Mouse (Mus musculus) neutrophil, adult 5-6 weeks (primary cell): ENCODE measurements around the gene Serpina5. TPM values are rescaled to one million over a fixed set of nuclear protein-coding genes. Genes with fewer than 3 reads are reported as not detected.
"Not testable (repeated sequence)": the region's sequence is repeated elsewhere in the genome, so short reads cannot be mapped to it uniquely, and the experiment has no call there.

Experiments
- ATAC-seq: fragments of 151-379, 151-347 bp; 2 replicates; pipeline ENCODE4 v1.8.0; 2017; ENCODE audit warnings: mild to moderate bottlenecking, moderate TSS enrichment; ENCODE audit not compliant: insufficient number of reproducible peaks, poor library complexity, low FRiP score, severe bottlenecking; ENCODE audit errors: extremely low read depth
- total RNA-seq: library from RNA; stranded (forward); fragments of 200-1000 nt; gene quantifications from 2 replicates; pipeline ENCODE4 v1.2.3, GENCODE M21; 2017

The Serpina5 gene
- total RNA-seq = not detected in 2 replicates

- ATAC-seq = no peak
These were observed at the start of gene Serpina5 for GRCm38 (mm10) chr12:104100768-104101167. TSS of gene Serpina5 (plus strand) at chr12:104101113.

- ATAC-seq = no peak
These were observed 46.9 kb upstream of the Serpina5 start for GRCm38 (mm10) chr12:104053995-104054394.

GRCm38 (mm10) chr12:104055755-104056154, 45.2 kb upstream of the Serpina5 start:
- ATAC-seq = no peak

GRCm38 (mm10) chr12:104057050-104057449, 43.9 kb upstream of the Serpina5 start:
- ATAC-seq = peak; percentile 11; the same call in 1 of the 2 replicates

DNA sequence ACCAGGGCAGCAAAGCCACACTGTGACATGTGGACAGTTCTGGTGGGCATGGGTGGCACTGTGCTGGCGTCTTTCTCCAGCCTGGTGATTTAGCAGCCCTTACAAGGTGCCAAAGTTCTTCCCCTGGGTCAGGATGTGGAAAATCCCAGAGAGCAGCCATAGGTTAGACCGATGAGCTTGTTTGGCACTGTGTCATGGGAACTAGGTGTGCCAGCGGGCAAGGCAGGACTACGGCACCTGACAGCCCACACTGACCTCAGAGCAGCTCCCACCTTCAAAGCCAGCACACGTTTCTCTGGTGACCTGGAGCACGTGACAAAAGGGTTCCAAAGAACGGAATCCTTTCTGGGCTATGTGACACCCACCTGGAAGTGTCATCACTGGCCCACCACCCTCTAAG, 43.4 kb upstream of the Serpina5 start:
- no peak for ATAC-seq

DNA sequence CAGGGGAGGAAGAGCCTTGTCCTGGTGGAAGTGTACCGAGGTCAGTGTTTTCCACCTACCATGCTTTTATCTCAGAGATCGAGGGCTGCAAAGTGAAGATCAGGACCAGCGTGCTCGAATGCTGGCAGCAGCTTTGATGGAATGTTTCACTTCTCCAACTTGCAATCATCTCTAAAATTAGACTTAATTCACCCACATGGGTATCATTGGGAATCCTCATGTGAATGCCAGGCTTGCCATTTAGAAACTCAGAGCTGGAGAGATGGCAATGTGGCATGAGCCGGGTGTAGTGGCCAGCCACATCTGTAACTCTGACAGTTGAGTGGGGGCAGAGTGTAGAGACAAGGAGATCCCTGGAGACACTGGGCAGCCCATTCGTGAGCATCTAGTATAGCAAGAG, 40.8 kb upstream of the Serpina5 start:
- no peak for ATAC-seq

GRCm38 (mm10) chr12:104061862-104062261, 39.1 kb upstream of the Serpina5 start:
- ATAC-seq = no peak

- no peak for ATAC-seq
These were observed 36.4 kb upstream of the Serpina5 start for GRCm38 (mm10) chr12:104064532-104064931.

GRCm38 (mm10) chr12:104064996-104065395, 35.9 kb upstream of the Serpina5 start:
- no peak for ATAC-seq

GRCm38 (mm10) chr12:104066241-104066640, 34.7 kb upstream of the Serpina5 start:
- peak; percentile 40; the same call in 1 of the 2 replicates for ATAC-seq

DNA sequence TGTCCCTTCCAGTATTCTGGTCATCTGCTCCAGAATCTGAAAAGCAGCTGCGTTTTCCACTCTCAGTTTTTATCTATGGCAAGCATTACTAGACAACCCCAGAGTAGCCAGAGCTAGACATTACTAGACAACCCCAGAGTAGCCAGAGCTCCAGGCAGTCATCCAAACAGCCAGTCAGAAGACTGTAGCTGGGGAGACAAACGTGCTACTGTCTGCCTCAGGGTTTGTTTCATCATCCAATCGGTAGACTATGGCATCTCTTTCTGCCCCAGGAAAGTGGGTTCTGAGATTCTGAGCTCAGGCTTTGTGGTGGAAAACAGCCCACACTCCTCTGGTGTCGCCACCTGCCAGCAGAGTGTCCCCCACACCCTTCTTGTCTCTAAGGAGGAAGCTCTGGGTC, 33.4 kb upstream of the Serpina5 start:
- no peak for ATAC-seq

- no peak for ATAC-seq
These were observed 31.3 kb upstream of the Serpina5 start for GRCm38 (mm10) chr12:104069620-104070019.

GRCm38 (mm10) chr12:104071708-104072107, 29.2 kb upstream of the Serpina5 start:
- ATAC-seq = no peak

DNA sequence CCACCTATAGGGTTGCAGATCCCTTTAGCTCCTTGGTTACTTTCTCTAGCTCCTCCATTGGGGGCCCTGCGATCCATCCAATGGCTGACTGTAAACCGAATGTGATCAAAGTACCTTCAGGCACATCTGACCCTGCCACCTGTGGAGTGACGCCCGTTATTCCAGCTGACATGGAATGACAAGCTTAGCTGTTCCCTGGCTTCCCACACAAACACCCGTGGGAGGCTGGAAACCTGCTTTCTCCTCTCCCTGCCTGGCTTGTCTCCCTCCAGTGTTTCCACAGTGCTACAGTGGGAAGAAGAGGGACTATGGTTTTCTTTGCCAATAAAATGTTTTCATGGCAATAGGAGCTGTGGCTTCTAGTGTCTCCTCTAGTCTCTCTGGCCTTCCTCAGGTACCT, 28.6 kb upstream of the Serpina5 start:
- ATAC-seq = no peak

GRCm38 (mm10) chr12:104090119-104090518, 10.8 kb upstream of the Serpina5 start:
- ATAC-seq = no peak

GRCm38 (mm10) chr12:104091303-104091702, 9.6 kb upstream of the Serpina5 start:
- no peak for ATAC-seq

- no peak for ATAC-seq
These were observed 4.9 kb downstream of the Serpina5 start for GRCm38 (mm10) chr12:104105847-104106246.

- no peak for ATAC-seq
These were observed 6.0 kb downstream of the Serpina5 start for GRCm38 (mm10) chr12:104106919-104107318.

- no peak for ATAC-seq
These were observed 7.6 kb downstream of the Serpina5 start for GRCm38 (mm10) chr12:104108507-104108906.

DNA sequence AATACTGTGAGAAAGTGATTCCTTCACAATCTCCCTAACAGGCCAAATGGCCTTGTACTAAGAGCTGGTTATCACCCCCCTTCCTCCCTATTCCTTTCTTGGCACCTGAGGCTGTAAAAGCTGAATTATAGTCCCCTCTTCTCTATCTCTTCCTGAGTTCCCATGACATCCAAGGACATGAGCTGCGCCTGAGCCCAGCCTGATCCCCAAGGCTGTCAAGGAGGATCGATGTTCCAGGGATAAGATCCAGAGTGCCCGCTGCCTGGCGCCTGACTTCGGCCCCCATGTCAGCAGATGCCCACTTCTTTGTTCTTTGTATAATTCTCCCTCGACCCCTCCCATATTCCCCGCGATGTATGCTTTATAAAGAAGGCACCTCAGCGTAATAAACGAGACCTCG, 11.4 kb downstream of the Serpina5 start, which contains the start of gene Serpina3a:
Serpina3a (plus strand) TSS at position 392 of the 400 bp plus-strand sequence.
- not testable (repeated sequence) for ATAC-seq

GRCm38 (mm10) chr12:104114921-104115579, 14.1 kb downstream of the Serpina5 start:
- no peak for ATAC-seq
